8 mouse cellular contexts compared by ENCODE assay signal in genomic region chr1:38627683-38628361, GRCm38 (mm10). TPM values are rescaled to one million over a fixed set of nuclear protein-coding genes. Genes with fewer than 3 reads are reported as not detected.
A peak's percentile ranks its signal among the peaks of the same experiment; 100 is the strongest.
DNase-seq lines count a peak whose midpoint lies in the region; ATAC-seq and TF ChIP-seq lines count a peak whose summit lies in the region.

No protein-coding gene starts in this region.

- no peak for TF ChIP-seq EP300 in heart, postnatal 0 days (IDR thresholded peaks at IDR 0.05; ENCODE audit: low read depth)

- H3K27ac ChIP-seq in embryonic facial prominence, embryonic 12.5 days = peak overlapping the region; percentile 97
- no peak overlapping the region for H3K27ac ChIP-seq in heart, postnatal 0 days (ENCODE audit: low read depth)
- peak overlapping the region; percentile 97 for H3K27ac ChIP-seq in midbrain, embryonic 10.5 days (replicated peaks)

- H3K36me3 ChIP-seq in embryonic facial prominence, embryonic 12.5 days = 0 out of 2 replicates have a peak, but pooled peaks cover 3% of the 10 kb centered on the region
- no peaks in the 10 kb centered on the region for H3K36me3 ChIP-seq in heart, postnatal 0 days (replicated peaks; ENCODE audit: control insufficient read depth, insufficient read depth, low read length)
- H3K36me3 ChIP-seq in midbrain, embryonic 10.5 days = no peaks in the 10 kb centered on the region

- H3K4me3 ChIP-seq in embryonic facial prominence, embryonic 12.5 days = peak overlapping the region; percentile 88
- H3K4me3 ChIP-seq in heart, postnatal 0 days (ENCODE audit: low read depth, low read length) = peak overlapping the region; percentile 68
- peak overlapping the region; percentile 94 for H3K4me3 ChIP-seq in midbrain, embryonic 10.5 days

- peak overlapping the region; percentile 70 for H3K4me2 ChIP-seq in embryonic facial prominence, embryonic 12.5 days (replicated peaks)
- peak overlapping the region; percentile 85 for H3K4me2 ChIP-seq in heart, postnatal 0 days (ENCODE audit: low read depth, low read length)

- H3K4me1 ChIP-seq in embryonic facial prominence, embryonic 12.5 days = peaks cover 39% of the 10 kb centered on the region
- H3K4me1 ChIP-seq in heart, postnatal 0 days (ENCODE audit: control insufficient read depth, insufficient read depth) = no peaks in the 10 kb centered on the region
- H3K4me1 ChIP-seq in midbrain, embryonic 10.5 days = peaks cover 66% of the 10 kb centered on the region

- peak; percentile 49 for ATAC-seq in embryonic facial prominence, embryonic 12.5 days (ENCODE audit: insufficient number of reproducible peaks, insufficient read depth, low FRiP score, low TSS enrichment)
- ATAC-seq in heart, postnatal 0 days (ENCODE audit: insufficient read depth, low read depth) = peak; percentile 8

- no peak for TF ChIP-seq CTCF in heart, postnatal 0 days (IDR thresholded peaks at IDR 0.05; ENCODE audit: low read depth)

- H3K9me3 ChIP-seq in embryonic facial prominence, embryonic 12.5 days = no peaks in the 10 kb centered on the region
- H3K9me3 ChIP-seq in heart, postnatal 0 days (replicated peaks; ENCODE audit: control insufficient read depth, low read length) = no peaks in the 10 kb centered on the region
- H3K9me3 ChIP-seq in midbrain, embryonic 10.5 days (replicated peaks) = no peaks in the 10 kb centered on the region

- peak overlapping the region; percentile 89 for H3K9ac ChIP-seq in embryonic facial prominence, embryonic 12.5 days
- peak overlapping the region; percentile 63 for H3K9ac ChIP-seq in heart, postnatal 0 days (replicated peaks; ENCODE audit: low read depth, low read length)

- no peaks in the 10 kb centered on the region for H3K27me3 ChIP-seq in embryonic facial prominence, embryonic 12.5 days
- H3K27me3 ChIP-seq in heart, postnatal 0 days (ENCODE audit: control insufficient read depth, insufficient read depth, low read length) = peaks cover 50% of the 10 kb centered on the region
- H3K27me3 ChIP-seq in midbrain, embryonic 10.5 days (ENCODE audit: low read depth, poor library complexity, severe bottlenecking) = peaks cover 30% of the 10 kb centered on the region

- peak; percentile 13 for DNase-seq in ovary, postnatal 14 days (ENCODE audit: low spot score)
- no peak for DNase-seq in ovary, adult 18-20 months (ENCODE audit: low spot score)
- no peak for DNase-seq in heart, postnatal 0 days (ENCODE audit: low spot score)
- peak; percentile 20 to 46 for DNase-seq in left cerebral cortex, adult 8-10 months (ENCODE audit: low spot score in 2 of 2)
- peak; percentile 79 for DNase-seq in midbrain, embryonic 10.5 days (ENCODE audit: low spot score)
- DNase-seq in testis, postnatal 10 days (ENCODE audit: low spot score) = peak; percentile 52
- DNase-seq in adrenal gland, postnatal 25 days = no peak

- under 1% methylated on average over 39 of the region's 42 CpGs for WGBS in embryonic facial prominence, embryonic 12.5 days
- 3% methylated on average over 38 of the region's 42 CpGs for WGBS in heart, postnatal 0 days
- 1% methylated on average over 42 of the region's 42 CpGs for WGBS in midbrain, embryonic 10.5 days

RNA-seq across cellular contexts. Expression of gene Aff3, which starts 36.9 kb away (rescaled TPM):
- polyA plus RNA-seq in embryonic facial prominence, embryonic 12.5 days (2016; fragmentation: Nextera tagmentation; extraction: Ambion mirVana) = 32.9 and 38.0 TPM in 2 replicates
- total RNA-seq in heart, postnatal 0 days (2014; rRNA removed; ENCODE audit: low replicate concordance) = 1.9 and 4.9 TPM in 2 replicates
- polyA plus RNA-seq in heart, postnatal 0 days (2015; fragmentation: Nextera tagmentation; extraction: Ambion mirVana) = 0.80 and 1.1 TPM in 2 replicates
- total RNA-seq in left cerebral cortex, adult 8-10 months (2022) = 100 to 1,000 TPM in 3 of 4 experiments, 10 to 100 TPM in 1; 96.9 to 118 (median 107) TPM
- 3.0 and 4.7 TPM in 2 replicates for polyA plus RNA-seq in midbrain, embryonic 10.5 days (2016; fragmentation: Nextera tagmentation; extraction: Ambion mirVana)
- total RNA-seq in adrenal gland, postnatal 25 days (2021) = 2.8 and 3.4 TPM in 2 replicates

Comparison
In these comparisons a context has a peak if more than half of its experiments do, and no peak if none do; other contexts are left out.
1. DNase-seq: peak in ovary, postnatal 14 days (single experiment), left cerebral cortex, adult 8-10 months (2 of 2), midbrain, embryonic 10.5 days (single experiment) and testis, postnatal 10 days (single experiment); none in ovary, adult 18-20 months (single experiment), heart, postnatal 0 days (single experiment) and adrenal gland, postnatal 25 days (single experiment).
2. RNA of gene Aff3, which starts 36.9 kb away (total RNA-seq): 96.9 to 118 TPM in left cerebral cortex, adult 8-10 months; 2.8 to 3.4 TPM in adrenal gland, postnatal 25 days and 1.9 to 4.9 TPM in heart, postnatal 0 days; every median in the first group is over 10 times any median in the second.
3. Peak in every context shown above with its lines, with median percentiles within 50 percentile points of each other: H3K4me3 ChIP-seq.